Mouse (Mus musculus): ENCODE data around the gene Pthlh. TPM values are rescaled to one million over a fixed set of nuclear protein-coding genes. Genes with fewer than 3 reads are reported as not detected.

The Pthlh gene
- 1.4 and 2.2 TPM in 2 replicates for polyA plus RNA-seq (2012; rRNA removed)

DNA sequence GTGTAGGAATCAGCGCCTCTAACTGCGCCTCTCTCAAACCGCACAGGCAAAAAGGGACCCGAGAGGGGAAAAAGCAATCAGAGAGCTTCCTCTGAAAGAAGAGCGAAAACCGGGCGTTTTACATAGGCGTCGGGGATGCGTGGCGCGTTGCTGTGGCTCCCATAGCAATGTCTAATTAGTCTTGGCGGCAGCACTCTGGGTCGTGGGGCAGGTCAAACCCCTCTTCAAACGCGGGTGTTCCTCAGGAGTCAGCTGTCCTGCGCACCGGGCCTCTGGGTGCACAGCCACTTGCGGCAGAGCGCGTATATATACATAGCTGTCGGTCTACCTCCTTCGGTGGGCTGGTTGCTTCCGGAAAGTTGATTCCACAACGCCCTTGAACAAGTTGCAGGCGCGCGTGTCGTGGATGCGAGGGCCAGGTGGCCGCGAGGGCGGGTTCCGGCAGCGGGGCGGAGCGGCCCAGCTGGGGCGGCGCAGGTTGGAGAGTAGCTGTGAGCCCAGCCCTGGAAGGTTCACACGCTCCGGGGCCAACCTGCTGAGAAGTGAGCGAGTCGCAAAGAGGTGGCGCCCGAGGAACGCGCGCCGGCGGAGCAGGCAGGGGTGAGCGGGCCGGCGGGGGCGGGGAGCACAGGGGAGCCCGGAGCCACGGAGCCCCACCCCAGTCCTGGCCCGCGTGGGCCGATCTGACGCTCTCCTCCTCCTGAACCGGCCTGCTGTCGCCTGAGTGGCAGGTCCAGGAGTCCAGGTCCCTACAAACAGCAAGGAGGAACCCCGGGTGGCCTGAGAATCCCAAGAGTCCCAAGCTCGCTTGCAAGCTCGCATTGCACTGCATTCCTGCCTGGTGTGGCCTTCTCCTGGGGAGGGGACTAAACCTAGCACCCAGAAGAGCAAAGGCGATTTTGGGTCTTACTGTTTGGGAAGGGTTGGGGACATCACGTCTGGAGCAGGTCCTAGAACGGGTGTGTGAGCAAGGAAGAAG, at the start of gene Pthlh:
Pthlh (minus strand) TSS at position 597 of the 979 bp plus-strand sequence.

Other genes starting within 250 kb of the Pthlh start
- 1.1 and 1.4 TPM in 2 replicates for gene Rep15, start 231.6 kb downstream of the Pthlh start, polyA plus RNA-seq (2012; rRNA removed)
- 31.2 and 32.4 TPM in 2 replicates for gene Mrps35, start 221.4 kb downstream of the Pthlh start, polyA plus RNA-seq (2012; rRNA removed)
- gene Mansc4, start 177.2 kb downstream of the Pthlh start, polyA plus RNA-seq (2012; rRNA removed) = 0.31 and 0.38 TPM in 2 replicates
- gene Klhl42, start 172.8 kb downstream of the Pthlh start, polyA plus RNA-seq (2012; rRNA removed) = 11.7 and 12.1 TPM in 2 replicates
- 25.5 and 26.9 TPM in 2 replicates for gene Ccdc91, start 211.6 kb upstream of the Pthlh start, polyA plus RNA-seq (2012; rRNA removed)

Data from central nervous system, embryonic 18 days (tissue).